Mouse (Mus musculus) forebrain, postnatal 0 days (tissue): ENCODE measurements around the gene Gh. TPM values are rescaled to one million over a fixed set of nuclear protein-coding genes. Genes with fewer than 3 reads are reported as not detected.

Source experiments
- ATAC-seq: fragments of 200-750 bp; cut with Nextera tagmentation; 2 replicates; pipeline ENCODE4 v1.8.0; 2017; ENCODE audit warnings: mild to moderate bottlenecking, moderate library complexity
- DNase-seq: peaks from one replicate; pipeline ENCODE4 v3.0.0-alpha.2; 2015
- H3K27ac ChIP-seq: fragments of 300-500 bp; sonication (generic); 2 replicates; pipeline ENCODE4 v1.5.1; 2014; ENCODE audit warnings: low read depth, mild to moderate bottlenecking, antibody characterized with exemption, low read length, moderate library complexity, mixed read lengths
- H3K27me3 ChIP-seq: fragments of 300-500 bp; sonication (generic); 2 replicates; pipeline ENCODE4 v1.6.1; 2014; ENCODE audit warnings: mild to moderate bottlenecking, low read length, mixed read lengths; ENCODE audit not compliant: insufficient read depth
- H3K36me3 ChIP-seq: fragments of 300-500 bp; sonication (generic); 2 replicates; pipeline ENCODE4 v1.6.1; 2014; ENCODE audit warnings: mild to moderate bottlenecking, moderate library complexity; ENCODE audit not compliant: insufficient read depth
- H3K4me1 ChIP-seq: fragments of 300-500 bp; sonication (generic); 2 replicates; pipeline ENCODE4 v1.6.1; 2014; ENCODE audit warnings: antibody characterized with exemption; ENCODE audit not compliant: insufficient read depth
- H3K4me2 ChIP-seq: fragments of 300-500 bp; sonication (generic); 2 replicates; pipeline ENCODE4 v1.6.1; 2014; ENCODE audit warnings: low read depth, mild to moderate bottlenecking, moderate library complexity
- H3K4me3 ChIP-seq: fragments of 300-500 bp; sonication (generic); 2 replicates; pipeline ENCODE4 v1.5.1; 2014; ENCODE audit warnings: low read depth, low read length, mixed read lengths
- H3K9ac ChIP-seq: fragments of 300-500 bp; sonication (generic); 2 replicates; pipeline ENCODE4 v1.6.1; 2014; ENCODE audit warnings: mild to moderate bottlenecking
- H3K9me3 ChIP-seq: fragments of 300-500 bp; sonication (generic); 2 replicates; pipeline ENCODE4 v1.6.1; 2016; ENCODE audit warnings: low read length
- CTCF ChIP-seq: sonication (generic); IDR thresholded peaks from 2 replicates; pipeline ENCODE4 v1.5.1; 2016; ENCODE audit warnings: antibody characterized with exemption, control low read depth, low read depth
- WGBS: fragments of 180-500 bp; shearing (Covaris S2); extraction: QIAGEN DNeasy Blood & Tissue Kit; methylation state at CpG from one replicate; pipeline ENCODE4 v1.1.7; 2014; 5-methylcytosine and 5-hydroxymethylcytosine counted together
- polyA plus RNA-seq: library from polyadenylated mRNA; unstranded; fragments of >200 nt; fragmentation: Nextera tagmentation; extraction: Ambion mirVana; gene quantifications from 2 replicates; pipeline ENCODE4 v1.2.1, GENCODE M21; 2015
- total RNA-seq: library from RNA; depleted of rRNA; stranded (reverse); fragments of >200 nt; gene quantifications from 2 replicates; pipeline ENCODE4 v1.2.3, GENCODE M21; 2014

Gh gene
- total and polyA plus RNA-seq, 2 experiments from 2014 or later: not detected

DNA sequence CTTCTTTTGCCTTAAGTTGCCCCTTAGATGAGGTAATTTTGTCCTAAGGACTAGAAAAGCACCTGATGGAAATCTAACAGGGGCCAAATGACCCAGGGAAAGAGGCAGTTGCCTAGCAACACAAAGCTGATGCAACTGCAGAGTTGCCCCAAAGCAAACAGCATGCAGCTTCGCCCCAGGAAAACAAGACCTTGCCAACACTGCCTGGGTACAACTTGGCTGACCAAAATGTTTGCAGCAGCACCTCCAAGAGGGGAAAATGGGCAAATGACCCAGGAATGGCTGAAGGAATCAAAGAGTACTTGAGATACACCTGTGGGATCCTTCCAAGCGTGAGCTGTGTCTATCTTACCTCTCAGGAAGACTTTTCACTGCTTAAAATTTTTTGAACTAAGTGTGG is 9.8 kb downstream of the Gh start:
- Histone ChIP-seq H3K27me3 (no peaks in the 10 kb centered on the region), H3K9me3 (no peaks in the 10 kb centered on the region), H3K9ac (no peak overlapping the region), H3K27ac (no peak overlapping the region), H3K4me2 (no peak overlapping the region), H3K4me1 (no peaks in the 10 kb centered on the region), H3K36me3 (no peaks in the 10 kb centered on the region), H3K4me3 (no peak overlapping the region)
- ATAC-seq (no peak), DNase-seq (no peak)
- TF ChIP-seq CTCF: no peak
- WGBS: 80% methylated on average over 2 of the region's 2 CpGs

DNA sequence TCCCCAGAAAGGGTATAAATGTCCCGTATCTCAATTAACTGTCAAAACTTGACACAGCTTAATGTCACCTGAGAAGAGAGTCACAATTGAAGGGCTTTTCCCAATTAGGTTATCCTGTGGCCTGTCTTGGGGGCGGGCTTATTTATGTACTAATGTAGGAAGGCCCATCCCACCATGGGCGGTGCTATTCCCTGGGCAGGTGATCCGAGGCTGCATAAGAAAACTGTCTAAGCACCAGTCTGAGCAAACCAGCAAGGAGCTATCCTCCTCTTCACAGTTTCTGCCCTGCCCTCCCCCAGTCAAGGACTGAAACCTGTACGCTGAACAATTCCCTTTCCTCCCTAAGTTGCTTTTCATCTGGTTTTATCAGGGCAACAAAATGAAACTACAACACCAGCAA is 11.3 kb downstream of the Gh start:
- Histone ChIP-seq H3K9ac (no peak overlapping the region), H3K4me3 (no peak overlapping the region), H3K4me1 (no peaks in the 10 kb centered on the region), H3K27ac (no peak overlapping the region), H3K9me3 (no peaks in the 10 kb centered on the region), H3K36me3 (no peaks in the 10 kb centered on the region), H3K4me2 (no peak overlapping the region), H3K27me3 (no peaks in the 10 kb centered on the region)
- TF ChIP-seq CTCF: no peak
- 94% methylated on average over 5 of the region's 5 CpGs for WGBS
- ATAC-seq: no peak
- DNase-seq: no peak

- TF ChIP-seq CTCF: peak; percentile 48
- no peak for ATAC-seq
- Histone ChIP-seq H3K9me3 (no peaks in the 10 kb centered on the region), H3K4me2 (no peak overlapping the region), H3K27me3 (no peaks in the 10 kb centered on the region), H3K27ac (no peak overlapping the region), H3K4me1 (no peaks in the 10 kb centered on the region), H3K36me3 (no peaks in the 10 kb centered on the region), H3K4me3 (no peak overlapping the region), H3K9ac (no peak overlapping the region)
- WGBS: 55% methylated on average over 8 of the region's 8 CpGs
- DNase-seq: no peak
Observed at GRCm38 (mm10) chr11:106289369-106289768, 12.3 kb downstream of the Gh start.

GRCm38 (mm10) chr11:106286987-106287386 is 14.7 kb downstream of the Gh start:
- Histone ChIP-seq H3K4me3 (no peak overlapping the region), H3K27ac (no peak overlapping the region), H3K9ac (no peak overlapping the region), H3K36me3 (no peaks in the 10 kb centered on the region), H3K4me2 (no peak overlapping the region), H3K4me1 (no peaks in the 10 kb centered on the region), H3K9me3 (no peaks in the 10 kb centered on the region), H3K27me3 (no peaks in the 10 kb centered on the region)
- no peak for TF ChIP-seq CTCF
- DNase-seq: peak; percentile 54
- 55% methylated on average over 11 of the region's 11 CpGs for WGBS
- no peak for ATAC-seq

DNA sequence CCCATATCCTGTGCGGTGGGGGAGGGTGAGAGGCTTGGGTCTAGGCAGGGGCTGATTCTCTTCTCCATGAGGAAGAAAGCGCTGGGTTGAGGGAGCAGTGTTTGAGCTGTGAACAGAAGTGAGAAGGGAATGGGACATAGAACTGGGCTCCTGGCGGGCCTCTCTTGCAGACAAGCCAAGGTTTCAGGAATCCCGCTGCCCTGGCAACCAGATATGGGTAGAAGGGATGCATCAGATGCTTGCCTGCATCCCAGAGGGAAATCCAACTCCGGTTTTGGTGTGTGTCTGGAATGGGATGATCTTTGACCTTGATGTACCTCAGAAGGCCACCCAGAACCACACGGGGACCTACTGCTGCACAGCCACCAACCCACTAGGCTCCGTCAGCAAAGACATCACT is 15.5 kb downstream of the Gh start:
- no peak overlapping the region for H3K27ac ChIP-seq
- no peaks in the 10 kb centered on the region for H3K27me3 ChIP-seq
- no peaks in the 10 kb centered on the region for H3K9me3 ChIP-seq
- no peaks in the 10 kb centered on the region for H3K36me3 ChIP-seq
- DNase-seq (no peak), ATAC-seq (no peak)
- no peak for TF ChIP-seq CTCF
- no peak overlapping the region for H3K4me3 ChIP-seq
- no peaks in the 10 kb centered on the region for H3K4me1 ChIP-seq
- 88% methylated on average over 7 of the region's 7 CpGs for WGBS
- no peak overlapping the region for H3K4me2 ChIP-seq
- H3K9ac ChIP-seq: no peak overlapping the region

DNA sequence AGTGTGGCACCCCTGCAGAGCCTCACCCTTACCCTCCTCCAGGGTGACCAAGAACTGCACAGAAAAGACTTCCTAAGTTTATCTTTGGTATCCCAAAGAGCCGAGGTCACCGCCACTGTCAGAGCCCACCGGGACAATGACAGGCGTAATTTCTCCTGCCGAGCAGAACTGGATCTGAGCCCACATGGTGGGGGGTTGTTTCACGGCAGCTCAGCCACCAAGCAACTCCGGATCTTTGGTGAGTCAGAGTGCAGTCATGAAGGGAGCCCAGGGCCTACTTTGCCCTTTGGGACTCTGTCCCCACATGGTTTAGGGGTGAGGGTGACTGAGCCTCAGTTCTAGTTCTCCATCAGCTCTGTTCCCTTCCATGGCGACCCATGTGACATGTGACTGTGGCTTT is 17.5 kb downstream of the Gh start:
- H3K9ac ChIP-seq: no peak overlapping the region
- DNase-seq: no peak
- H3K4me3 ChIP-seq: no peak overlapping the region
- H3K4me1 ChIP-seq: no peaks in the 10 kb centered on the region
- H3K27ac ChIP-seq: no peak overlapping the region
- WGBS: 67% methylated on average over 8 of the region's 8 CpGs
- no peaks in the 10 kb centered on the region for H3K9me3 ChIP-seq
- no peaks in the 10 kb centered on the region for H3K27me3 ChIP-seq
- no peak for ATAC-seq
- no peaks in the 10 kb centered on the region for H3K36me3 ChIP-seq
- TF ChIP-seq CTCF: no peak
- H3K4me2 ChIP-seq: no peak overlapping the region

DNA sequence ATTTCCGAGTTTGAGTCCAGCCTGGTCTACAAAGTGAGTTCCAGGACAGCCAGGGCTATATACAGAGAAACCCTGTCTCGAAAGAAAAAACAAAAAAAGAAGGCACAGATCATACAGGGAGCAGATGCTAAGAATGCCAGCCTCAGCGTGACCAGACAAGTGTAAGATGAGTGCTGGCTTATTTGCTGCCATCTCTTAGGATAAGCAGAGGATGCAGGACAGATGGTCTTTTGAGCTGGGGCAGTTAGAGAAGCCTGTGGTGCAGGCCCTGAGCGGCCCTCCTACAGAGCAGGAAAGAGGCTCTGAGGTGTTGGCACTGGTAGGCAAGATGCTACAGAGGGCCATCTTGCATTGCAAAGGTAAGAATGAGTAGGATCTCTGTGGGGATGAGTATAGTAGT is 18.3 kb downstream of the Gh start:
- no peak overlapping the region for H3K4me2 ChIP-seq
- WGBS: 77% methylated on average over 4 of the region's 4 CpGs
- no peak for TF ChIP-seq CTCF
- H3K4me1 ChIP-seq: no peaks in the 10 kb centered on the region
- no peak for DNase-seq
- no peak overlapping the region for H3K9ac ChIP-seq
- H3K27ac ChIP-seq: no peak overlapping the region
- ATAC-seq: no peak
- no peaks in the 10 kb centered on the region for H3K36me3 ChIP-seq
- H3K4me3 ChIP-seq: no peak overlapping the region
- H3K27me3 ChIP-seq: no peaks in the 10 kb centered on the region
- no peaks in the 10 kb centered on the region for H3K9me3 ChIP-seq

GRCm38 (mm10) chr11:106282452-106282851 is 19.2 kb downstream of the Gh start:
- ATAC-seq (no peak), DNase-seq (no peak)
- H3K27ac ChIP-seq: no peak overlapping the region
- no peaks in the 10 kb centered on the region for H3K27me3 ChIP-seq
- no peaks in the 10 kb centered on the region for H3K36me3 ChIP-seq
- H3K9ac ChIP-seq: no peak overlapping the region
- H3K4me2 ChIP-seq: no peak overlapping the region
- no peaks in the 10 kb centered on the region for H3K4me1 ChIP-seq
- 88% methylated on average over 6 of the region's 6 CpGs for WGBS
- no peak for TF ChIP-seq CTCF
- H3K9me3 ChIP-seq: no peaks in the 10 kb centered on the region
- no peak overlapping the region for H3K4me3 ChIP-seq
